Mouse (Mus musculus): ENCODE results near the gene Plvap.

The Plvap gene

GRCm38 (mm10) chr8:71511644-71512043, at the start of gene Plvap:
Gene Plvap (minus strand): TSS chr8:71511752.
- no peak for DNase-seq

- no peak for DNase-seq
Observed at GRCm38 (mm10) chr8:71560765-71561164, 49.2 kb upstream of the Plvap start.

- DNase-seq, result no peak
Observed at GRCm38 (mm10) chr8:71560071-71560470, 48.5 kb upstream of the Plvap start.

GRCm38 (mm10) chr8:71558958-71559690, 47.6 kb upstream of the Plvap start:
- DNase-seq, result no peak

- no peak for DNase-seq
Observed at GRCm38 (mm10) chr8:71558071-71558957, 46.8 kb upstream of the Plvap start, which contains the start of gene Tmem221. Gene Tmem221 (minus strand): TSS chr8:71558871.

- no peak for DNase-seq
Observed at GRCm38 (mm10) chr8:71554644-71555043, 43.1 kb upstream of the Plvap start.

- DNase-seq, result no peak
Observed at GRCm38 (mm10) chr8:71554001-71554400, 42.4 kb upstream of the Plvap start.

- no peak for DNase-seq
Observed at GRCm38 (mm10) chr8:71552770-71553169, 41.2 kb upstream of the Plvap start.

- no peak for DNase-seq
Observed at GRCm38 (mm10) chr8:71550754-71551153, 39.2 kb upstream of the Plvap start.

- no peak for DNase-seq
Observed at GRCm38 (mm10) chr8:71547590-71547989, 36.0 kb upstream of the Plvap start.

GRCm38 (mm10) chr8:71545053-71545452, 33.5 kb upstream of the Plvap start:
- no peak for DNase-seq

GRCm38 (mm10) chr8:71543755-71544154, 32.2 kb upstream of the Plvap start:
- DNase-seq, result no peak

- peak; percentile 95 for DNase-seq
Observed at GRCm38 (mm10) chr8:71542632-71543343, 31.2 kb upstream of the Plvap start, which contains the start of gene Mvb12a. Gene Mvb12a (plus strand): TSS chr8:71542922.

GRCm38 (mm10) chr8:71537028-71537867, 25.7 kb upstream of the Plvap start, which contains the start of gene Bst2:
Gene Bst2 (minus strand): TSS chr8:71537456.
- peak; percentile 44 for DNase-seq

GRCm38 (mm10) chr8:71535663-71536062, 24.1 kb upstream of the Plvap start:
- DNase-seq, result no peak

- DNase-seq, result no peak
Observed at GRCm38 (mm10) chr8:71534263-71534810, 22.8 kb upstream of the Plvap start.

- peak; percentile 40 for DNase-seq
Observed at GRCm38 (mm10) chr8:71530735-71531467, 19.3 kb upstream of the Plvap start.

- no peak for DNase-seq
Observed at GRCm38 (mm10) chr8:71528362-71529073, 17.0 kb upstream of the Plvap start.

- DNase-seq, result no peak
Observed at GRCm38 (mm10) chr8:71527162-71527870, 15.8 kb upstream of the Plvap start.

- no peak for DNase-seq
Observed at GRCm38 (mm10) chr8:71526272-71526671, 14.7 kb upstream of the Plvap start.

Data from right cerebral cortex, postnatal 14 days (tissue).